Mouse (Mus musculus) liver, adult (tissue): ENCODE results near the gene Rad51b.

Source experiments
- GATA4 ChIP-seq: IDR thresholded peaks from 2 replicates; pipeline ENCODE4 v1.6.1; 2014; ENCODE audit warnings: mild to moderate bottlenecking, low read length; ENCODE audit not compliant: insufficient replicate concordance

The Rad51b gene

DNA sequence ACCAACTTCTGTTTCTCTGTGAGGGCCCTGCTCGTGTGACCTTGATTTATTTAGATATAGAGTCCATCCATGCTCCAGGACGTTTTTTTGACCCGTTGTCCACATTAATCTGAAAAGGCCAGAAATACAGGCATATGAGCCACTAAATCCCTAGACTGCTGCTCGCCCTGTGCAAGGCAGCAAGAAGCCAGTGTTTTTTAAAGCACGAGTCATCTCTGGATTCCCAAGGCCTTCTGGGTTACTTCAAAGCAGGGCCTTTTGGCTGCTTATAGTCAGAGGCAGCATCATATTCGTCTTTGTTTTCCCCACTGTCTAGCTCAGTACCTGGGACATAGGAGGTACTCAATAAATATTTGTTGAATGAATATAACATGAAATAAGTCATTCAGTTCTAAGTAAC lies 492.4 kb downstream of the Rad51b start:
- TF ChIP-seq GATA4 = no peak

DNA sequence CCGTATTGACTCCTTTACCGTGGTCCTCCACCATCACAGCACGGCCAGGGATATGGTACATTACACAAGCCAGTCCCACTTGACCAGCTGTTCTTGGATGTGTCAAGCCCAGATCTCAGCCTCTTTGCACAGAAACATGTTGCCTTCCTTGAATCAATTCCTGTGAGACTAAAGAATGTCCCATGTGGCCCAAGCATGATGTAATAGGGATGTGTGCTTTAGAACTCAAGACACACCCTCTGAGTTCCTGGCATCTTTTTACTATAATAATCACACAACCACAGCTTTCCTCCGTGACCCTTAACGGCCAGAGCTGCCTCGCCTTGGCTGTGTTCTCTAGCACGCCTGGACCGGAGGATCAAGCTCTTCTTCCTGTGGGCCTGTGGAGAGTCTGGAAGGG lies 496.3 kb downstream of the Rad51b start:
- peak; percentile 13; the same call in 1 of the 2 replicates for TF ChIP-seq GATA4

DNA sequence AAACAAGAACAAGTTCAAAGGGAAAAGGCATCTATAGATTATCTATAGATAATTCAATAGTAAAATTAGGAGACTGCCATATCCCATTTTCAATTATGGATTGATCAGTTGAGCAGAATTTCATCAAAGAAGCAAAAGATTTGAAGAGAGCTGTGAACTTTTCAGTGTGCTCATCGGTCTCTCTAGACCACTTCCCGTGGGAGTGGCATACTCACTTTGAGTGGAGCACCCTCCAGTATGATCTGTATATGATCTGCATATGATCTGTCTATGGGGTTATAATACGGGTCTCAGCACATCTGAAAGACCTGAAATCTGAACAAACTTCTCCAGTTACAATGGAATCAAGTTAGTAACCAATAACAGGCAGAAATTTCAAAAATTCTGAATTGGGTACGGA lies 497.7 kb downstream of the Rad51b start:
- no peak for TF ChIP-seq GATA4

- TF ChIP-seq GATA4 = peak; percentile 15; the same call in 1 of the 2 replicates
These were observed 499.2 kb downstream of the Rad51b start for GRCm38 (mm10) chr12:79796260-79796659.

DNA sequence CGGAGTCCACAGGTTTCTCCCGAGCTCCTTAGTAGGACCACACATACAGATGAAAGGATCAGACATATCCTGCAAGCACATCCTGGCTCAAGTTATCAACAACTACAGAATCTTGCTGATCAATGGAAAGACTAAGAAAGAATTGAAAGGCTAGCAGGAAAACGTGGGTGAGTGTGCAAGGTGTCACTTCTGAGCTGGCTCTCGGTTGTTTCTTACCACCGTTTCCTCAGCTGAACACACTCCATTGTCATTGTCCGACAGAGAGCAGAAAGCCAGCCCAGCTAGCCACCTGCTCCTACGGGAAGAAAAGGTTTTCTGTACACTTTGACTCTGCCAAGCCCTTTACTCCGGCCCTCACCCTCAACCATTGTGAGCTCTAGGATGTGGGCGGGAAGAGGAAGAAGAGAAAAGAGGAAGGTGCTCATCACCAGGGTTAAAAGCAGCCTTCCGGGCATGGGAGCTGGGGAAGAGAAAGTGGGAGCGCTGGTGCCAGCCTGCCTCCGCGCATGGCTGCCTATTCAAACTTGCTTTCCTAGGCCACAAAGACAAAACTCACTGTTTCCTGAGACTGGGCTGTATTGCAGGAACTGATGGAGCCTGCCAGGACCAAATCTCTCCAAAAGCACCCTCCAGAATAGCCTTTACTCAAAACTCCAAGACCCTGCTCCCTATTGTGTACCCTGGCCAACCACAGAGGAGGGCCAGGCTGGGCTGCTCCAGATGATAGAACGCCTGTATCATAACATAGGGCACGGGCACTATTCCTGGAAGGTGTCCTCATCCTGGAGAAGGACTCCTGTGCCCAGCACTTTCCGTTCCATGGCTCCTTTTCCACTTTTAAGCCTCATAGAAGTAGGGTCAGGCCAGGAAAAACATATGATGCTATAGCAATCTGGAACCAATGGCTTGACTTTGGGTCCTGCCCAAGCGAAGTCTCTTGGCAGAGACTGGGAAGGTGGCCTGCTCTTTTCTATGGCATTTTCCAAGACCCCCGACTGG lies 500.0 kb downstream of the Rad51b start:
- TF ChIP-seq GATA4 = no peak

DNA sequence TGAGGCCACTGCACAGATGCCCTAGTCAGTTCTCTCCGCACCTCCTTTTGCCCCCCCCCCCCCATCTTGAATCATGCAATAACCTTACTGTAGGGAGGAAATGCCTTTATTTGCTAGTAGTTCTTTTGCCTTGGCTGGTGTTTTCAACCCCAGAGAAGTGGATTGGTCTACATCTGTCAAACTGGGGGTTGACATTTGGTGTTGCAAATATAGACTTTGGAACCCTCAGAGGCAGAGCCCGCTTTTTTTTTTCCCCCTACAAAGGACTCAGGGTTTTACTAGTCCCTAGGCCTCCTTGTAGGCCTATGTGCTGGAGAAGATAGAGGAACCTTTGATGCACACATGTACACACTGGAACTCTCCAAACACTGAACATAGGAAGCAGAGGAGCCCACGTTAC lies 501.4 kb downstream of the Rad51b start:
- TF ChIP-seq GATA4 = no peak

GRCm38 (mm10) chr12:79799370-79799769 lies 502.3 kb downstream of the Rad51b start:
- TF ChIP-seq GATA4 = no peak

GRCm38 (mm10) chr12:79803670-79804069 lies 506.6 kb downstream of the Rad51b start:
- no peak for TF ChIP-seq GATA4

DNA sequence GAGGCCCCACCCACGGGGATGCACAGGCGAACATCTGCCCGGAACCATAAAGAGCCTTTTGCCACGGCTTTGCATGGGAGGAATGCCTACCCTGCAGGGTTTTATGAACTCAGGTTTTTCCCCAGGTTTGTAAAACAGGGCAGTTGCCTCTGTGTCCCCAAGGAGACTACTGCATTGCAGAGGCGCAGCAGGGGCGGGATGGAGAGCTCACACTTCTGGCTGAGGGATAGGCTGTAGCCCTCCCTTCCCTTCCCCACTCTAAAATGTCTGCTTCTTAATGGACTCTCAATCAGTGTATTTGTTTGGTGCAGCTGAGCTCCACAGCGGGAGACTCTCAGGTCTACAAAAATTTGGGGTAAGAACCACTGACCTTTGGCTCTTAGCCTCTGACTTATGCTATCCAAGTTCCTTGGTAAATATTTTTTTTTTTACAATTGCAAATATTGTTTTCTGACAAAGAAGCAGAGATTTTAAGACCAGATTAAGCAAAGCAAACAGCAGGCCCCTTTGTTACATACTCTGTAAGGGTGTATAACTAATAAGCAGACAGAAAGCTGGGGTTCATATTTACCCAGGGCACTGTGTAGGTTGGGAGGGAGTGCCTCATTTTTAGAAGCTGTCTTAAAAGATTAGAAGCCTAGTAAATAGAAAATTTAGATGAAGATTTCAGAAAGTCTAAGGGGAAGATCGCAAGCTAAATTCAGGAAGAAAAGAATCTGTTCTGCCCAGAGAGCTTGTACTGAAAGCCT lies 507.9 kb downstream of the Rad51b start:
- TF ChIP-seq GATA4 = no peak

DNA sequence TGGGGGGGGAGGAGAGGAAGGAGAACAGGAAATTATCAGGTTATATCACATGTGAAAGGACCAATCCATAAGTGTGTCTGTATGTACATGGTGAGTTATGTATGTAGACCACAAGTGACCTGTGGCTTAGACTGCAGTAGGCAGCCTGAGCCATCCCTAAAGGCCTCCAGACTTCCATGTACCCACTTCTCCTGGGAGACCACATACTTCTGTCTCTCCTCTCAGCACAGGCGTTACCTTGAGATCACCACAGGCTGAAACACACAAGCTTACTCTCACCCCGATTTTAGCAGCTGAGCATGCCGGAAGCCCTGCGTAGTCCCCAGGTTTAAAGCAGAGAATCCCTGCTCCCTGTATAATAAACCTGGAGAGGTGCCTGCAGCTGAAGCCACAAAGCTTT lies 509.9 kb downstream of the Rad51b start:
- TF ChIP-seq GATA4 = no peak

DNA sequence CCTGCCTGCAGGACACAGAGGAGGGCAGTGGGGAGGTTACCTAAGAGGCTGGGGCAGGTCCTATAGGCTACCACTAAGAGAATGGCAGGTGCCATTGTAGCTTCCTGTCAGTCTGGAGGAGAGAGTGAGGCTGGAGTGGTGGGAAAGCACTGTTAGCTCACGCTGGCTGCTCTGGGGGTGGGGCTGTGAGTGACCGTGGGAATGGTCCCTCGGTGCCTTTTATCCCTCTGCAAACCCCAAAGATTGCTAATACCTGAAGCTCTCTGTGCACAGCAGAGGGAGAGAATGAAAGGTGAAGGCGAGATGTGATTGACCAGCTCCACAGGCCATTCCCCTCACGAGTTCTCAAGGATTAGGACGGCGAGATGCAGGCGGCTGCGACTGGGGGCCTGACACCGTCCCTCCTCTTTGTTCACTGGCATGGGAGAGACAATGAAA lies 510.3 kb downstream of the Rad51b start:
- no peak for TF ChIP-seq GATA4

DNA sequence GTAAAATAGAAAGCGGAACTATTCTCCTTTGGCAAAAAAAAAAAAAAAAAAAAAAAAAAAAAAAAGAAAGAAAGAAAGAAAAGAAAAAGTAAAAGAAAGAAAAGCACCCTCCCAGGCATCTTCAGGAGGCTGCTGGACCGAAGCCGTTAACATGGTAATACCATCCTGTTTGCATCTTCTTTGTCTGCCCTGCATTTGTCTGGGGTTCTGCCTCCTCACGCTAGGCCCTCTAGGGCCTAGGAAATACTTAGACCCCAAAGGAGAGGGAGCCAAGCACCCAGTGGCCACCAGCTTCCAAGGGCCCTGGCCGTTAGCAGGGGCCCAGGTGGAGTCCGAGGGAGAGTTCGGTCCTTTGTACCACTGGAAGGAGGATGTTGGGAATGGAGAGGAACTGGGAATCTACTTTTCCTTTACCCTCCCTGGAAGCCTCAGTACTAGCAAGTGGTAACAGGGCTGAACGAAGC lies 510.9 kb downstream of the Rad51b start:
- no peak for TF ChIP-seq GATA4

DNA sequence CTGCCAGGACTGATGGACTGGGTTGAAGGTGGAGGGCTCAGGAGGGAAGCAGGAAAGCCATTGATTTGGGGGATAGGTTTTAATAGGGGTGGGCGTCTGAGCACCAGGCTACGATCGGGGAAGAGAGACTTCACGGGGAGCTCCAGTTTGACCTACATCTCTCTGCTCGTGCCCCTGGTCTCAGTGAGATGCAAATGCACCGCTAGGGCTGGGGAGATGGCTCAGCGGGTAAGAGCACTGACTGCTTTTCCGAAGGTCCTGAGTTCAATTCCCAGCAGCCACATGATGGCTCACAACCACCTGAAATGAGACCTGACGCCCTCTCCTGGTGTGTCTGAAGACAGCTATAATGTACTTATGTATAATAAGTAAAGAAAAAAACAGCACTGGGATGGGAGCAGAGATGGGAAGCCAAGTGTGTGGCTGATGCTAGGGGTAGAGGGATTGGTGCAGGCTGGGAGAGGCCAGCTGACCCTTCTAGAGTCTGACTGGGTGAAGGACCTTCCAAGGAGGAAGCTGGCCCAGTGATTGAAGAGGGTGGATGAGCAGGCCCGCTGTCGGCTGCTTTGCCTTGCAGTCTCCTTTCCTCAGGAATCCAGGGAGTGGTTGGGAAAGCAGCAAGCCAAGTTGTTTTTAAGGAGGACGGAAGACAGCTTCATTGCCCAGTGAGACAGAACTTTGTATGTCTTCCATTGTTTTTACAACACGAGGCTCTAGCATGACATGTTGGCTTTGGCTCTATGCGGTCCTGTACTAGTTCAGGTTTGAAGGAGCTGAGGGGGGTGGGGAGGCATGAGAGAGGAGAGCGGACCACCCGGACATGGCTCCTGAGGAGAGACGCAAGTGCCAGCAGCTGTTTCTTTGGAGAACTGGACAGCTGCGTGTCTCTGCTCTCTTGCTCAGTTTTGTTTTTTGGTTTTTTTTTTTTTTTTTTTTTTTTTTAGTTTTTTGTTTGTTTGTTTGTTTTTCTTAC lies 511.6 kb downstream of the Rad51b start:
- no peak for TF ChIP-seq GATA4

DNA sequence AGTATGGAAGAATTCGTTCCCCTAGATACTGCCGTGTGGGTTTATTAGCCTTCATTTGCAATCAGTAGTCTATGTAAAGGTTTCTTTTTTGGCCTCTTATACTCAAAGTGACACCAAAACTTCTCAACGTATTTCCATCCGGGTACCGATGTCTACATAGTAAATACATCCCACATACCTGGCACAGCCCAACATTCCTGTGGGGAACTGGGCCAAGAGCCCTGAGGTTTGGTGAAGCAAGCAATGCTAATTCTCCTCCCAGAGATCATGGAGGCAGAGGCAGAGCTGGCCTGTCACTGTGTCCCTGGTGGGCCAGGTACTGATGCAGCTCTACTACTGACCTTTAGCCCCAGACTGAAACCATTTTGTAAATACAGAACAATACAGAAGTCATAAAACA lies 512.4 kb downstream of the Rad51b start:
- TF ChIP-seq GATA4 = no peak

- no peak for TF ChIP-seq GATA4
These were observed 515.3 kb downstream of the Rad51b start for GRCm38 (mm10) chr12:79812422-79812821.
